Mouse (Mus musculus) large intestine, adult 2 months (tissue): ENCODE data around the gene Gm10487. TPM values are rescaled to one million over a fixed set of nuclear protein-coding genes. Genes with fewer than 3 reads are reported as not detected.
"Not testable (repeated sequence)": the region's sequence is repeated elsewhere in the genome, so short reads cannot be mapped to it uniquely, and the experiment has no call there.

Source experiments
- DNase-seq: peaks from one replicate; pipeline ENCODE4 v3.0.0-alpha.2; 2012; ENCODE audit warnings: low read depth, low spot score
- WGBS: fragments of 180-500 bp; shearing (Covaris S2); methylation state at CpG from one replicate; pipeline ENCODE4 v1.1.7; 2018; 5-methylcytosine and 5-hydroxymethylcytosine counted together
- polyA plus RNA-seq: library from polyadenylated mRNA; depleted of rRNA; stranded (reverse); fragments of >200 nt; gene quantifications from 2 replicates; pipeline ENCODE4 v1.2.3, GENCODE M21; 2012; rRNA removed

Gm10487 gene
- polyA plus RNA-seq, result not detected in 2 replicates

DNA sequence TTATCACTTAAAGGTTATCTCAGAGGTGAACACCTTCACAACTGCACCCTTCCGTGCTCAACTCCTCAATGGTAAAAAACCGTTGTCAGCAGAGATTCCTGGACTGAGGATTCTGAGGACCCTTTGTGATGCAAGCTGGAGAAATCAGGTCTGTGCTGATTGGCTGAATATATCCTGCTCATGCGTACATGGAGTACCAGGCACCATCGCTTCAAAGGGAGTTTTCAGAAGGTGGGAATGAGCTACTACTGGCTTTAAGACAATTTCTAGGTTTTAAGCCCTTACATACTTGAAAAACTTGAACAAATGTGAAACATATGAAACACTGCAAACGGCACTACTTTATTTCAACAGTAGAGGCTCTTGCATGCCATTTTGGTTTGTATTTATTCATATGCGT lies at the start of gene Gm10487:
Gm10487 (minus strand) TSS at position 101 of the 400 bp plus-strand sequence.
- DNase-seq, result not testable (repeated sequence)
- WGBS, result no CpG with 5 or more reads among the region's 6 CpGs
